Comparison of ENCODE assay signal across 14 mouse cellular contexts in genomic region chr2:42661656-42662315, GRCm38 (mm10). TPM values are rescaled to one million over a fixed set of nuclear protein-coding genes. Genes with fewer than 3 reads are reported as not detected.
DNase-seq lines count a peak whose midpoint lies in the region; ATAC-seq and TF ChIP-seq lines count a peak whose summit lies in the region.
"Had no signal": no experiment of that assay in that cellular context is flagged by ENCODE, and none has a peak within 500 bp of the region (broad histone marks: within the 10 kb centered on the region; RNA-seq: fewer than 3 reads in every experiment).

No protein-coding gene starts in this region.

- H3K4me1 ChIP-seq in intestine, postnatal 0 days (replicated peaks; ENCODE audit: control insufficient read depth, insufficient read depth, low read length): no peaks in the 10 kb centered on the region
- H3K4me1 ChIP-seq in intestine, embryonic 15.5 days (replicated peaks): no peaks in the 10 kb centered on the region
- H3K4me1 ChIP-seq in ES-E14 (ENCODE audit: control insufficient read depth in 2 of 2, insufficient read depth in 2 of 2, low read length in 2 of 2, poor library complexity in 1 of 2): no peaks in the 10 kb centered on the region
- H3K4me1 ChIP-seq: liver, embryonic 15.5 days had no signal

- H3K9me3 ChIP-seq in intestine, postnatal 0 days (ENCODE audit: control insufficient read depth): no peaks in the 10 kb centered on the region
- H3K9me3 ChIP-seq in intestine, embryonic 15.5 days: no peaks in the 10 kb centered on the region
- no peaks in the 10 kb centered on the region for H3K9me3 ChIP-seq in ES-E14 (ENCODE audit: control insufficient read depth, insufficient read depth, low read depth, low read length)
- H3K9me3 ChIP-seq: liver, embryonic 15.5 days had no signal

- DNase-seq in A20 (ENCODE audit: low read depth, low spot score) (peak; percentile 60), ES-E14 (ENCODE audit: low read depth, low spot score) (peak; percentile 21)
- DNase-seq in embryo, embryonic 9.5 days (ENCODE audit: extremely low spot score): peak; percentile 29
- DNase-seq in adrenal gland, adult 2 months: no peak
- no peak for DNase-seq in layer of hippocampus, postnatal 10 days (ENCODE audit: low spot score in 2 of 2)
- DNase-seq: adrenal gland, adult 8-10 months; kidney, postnatal 25 days; thymus, postnatal 4 days had no signal

- H3K4me3 ChIP-seq in intestine, postnatal 0 days (ENCODE audit: low read depth, low read length): no peak overlapping the region
- no peak overlapping the region for H3K4me3 ChIP-seq in intestine, embryonic 15.5 days (replicated peaks)
- H3K4me3 ChIP-seq in ES-E14 (ENCODE audit: insufficient read depth in 1 of 2, low read depth in 1 of 2, low read length in 2 of 2, poor library complexity in 1 of 2, severe bottlenecking in 1 of 2): no peak overlapping the region
- H3K4me3 ChIP-seq: liver, embryonic 15.5 days; myocyte had no signal

- in situ Hi-C loops in ES-E14 (cut with MboI; ENCODE audit: low sequenced_read_pairs in 2 of 2, unreplicated experiment in 2 of 2): no loop called here

- WGBS in intestine, postnatal 0 days: 29% methylated on average over 10 of the region's 10 CpGs
- WGBS in intestine, embryonic 15.5 days: 31% methylated on average over 10 of the region's 10 CpGs

- no peak for ATAC-seq in intestine, postnatal 0 days
- no peak for ATAC-seq in intestine, embryonic 15.5 days

- H3K4me2 ChIP-seq in intestine, postnatal 0 days (replicated peaks; ENCODE audit: low read depth): no peak overlapping the region
- no peak overlapping the region for H3K4me2 ChIP-seq in intestine, embryonic 15.5 days (replicated peaks)
- H3K4me2 ChIP-seq: heart, embryonic 11.5 days; liver, embryonic 15.5 days had no signal

- H3K9ac ChIP-seq in intestine, postnatal 0 days (ENCODE audit: low read depth, low read length): no peak overlapping the region
- H3K9ac ChIP-seq in intestine, embryonic 15.5 days: no peak overlapping the region
- H3K9ac ChIP-seq in ES-E14 (ENCODE audit: insufficient read depth, low read depth, low read length, poor library complexity, severe bottlenecking): no peak overlapping the region
- H3K9ac ChIP-seq: liver, embryonic 15.5 days had no signal

- no peaks in the 10 kb centered on the region for H3K27me3 ChIP-seq in intestine, postnatal 0 days (replicated peaks; ENCODE audit: control insufficient read depth, insufficient read depth, low read length)
- no peaks in the 10 kb centered on the region for H3K27me3 ChIP-seq in intestine, embryonic 15.5 days (replicated peaks)
- H3K27me3 ChIP-seq: liver, embryonic 15.5 days had no signal

- H3K27ac ChIP-seq in intestine, postnatal 0 days (ENCODE audit: low read depth, low read length): no peak overlapping the region
- no peak overlapping the region for H3K27ac ChIP-seq in intestine, embryonic 15.5 days
- no peak overlapping the region for H3K27ac ChIP-seq in ES-E14 (ENCODE audit: insufficient read depth, low read depth, low read length, poor library complexity, severe bottlenecking)
- H3K27ac ChIP-seq: liver, embryonic 15.5 days had no signal

- TF ChIP-seq CTCF in intestine, postnatal 0 days (IDR thresholded peaks at IDR 0.05; ENCODE audit: low read depth): peak; percentile 66

- H3K36me3 ChIP-seq in intestine, postnatal 0 days (ENCODE audit: control insufficient read depth, insufficient read depth): no peaks in the 10 kb centered on the region
- no peaks in the 10 kb centered on the region for H3K36me3 ChIP-seq in intestine, embryonic 15.5 days
- no peaks in the 10 kb centered on the region for H3K36me3 ChIP-seq in ES-E14 (ENCODE audit: control insufficient read depth, insufficient read depth, low read length, poor library complexity, severe bottlenecking)
- H3K36me3 ChIP-seq: liver, embryonic 15.5 days had no signal

TF ChIP-seq in ES-E14, 5 proteins besides CTCF, POLR2A, EP300 and RAD21:
- TF ChIP-seq HCFC1 (IDR thresholded peaks at IDR 0.05; ENCODE audit: borderline replicate concordance, insufficient read depth, low read length): no peak
- peak; percentile 54; the same call in 1 of the 2 replicates for TF ChIP-seq ZC3H11A (IDR thresholded peaks at IDR 0.05; ENCODE audit: borderline replicate concordance, low read depth, low read length)
TF ChIP-seq in ES-E14: peak in this region for 1.

RNA-seq across cellular contexts. Expression of gene Lrp1b, which starts 8.4 kb away (rescaled TPM):
- 0.14 and 0.23 TPM in 2 replicates for polyA plus RNA-seq in intestine, postnatal 0 days (2015; fragmentation: Nextera tagmentation; extraction: Ambion mirVana)
- 0.43 and 0.45 TPM in 2 replicates for polyA plus RNA-seq in intestine, embryonic 15.5 days (2015; fragmentation: Nextera tagmentation; extraction: Ambion mirVana)
- total RNA-seq in ES-E14 (2012; rRNA removed): 0.21 and 0.22 TPM in 2 replicates
- 1 to 10 TPM; 1.8 to 1.9 TPM for total RNA-seq in adrenal gland, adult 2 months (2021)
- polyA plus RNA-seq in adrenal gland, adult 2 months (2012; rRNA removed): 0.44 and 0.52 TPM in 2 replicates
- 10 to 100 TPM; 60.6 to 63.1 TPM for total RNA-seq in layer of hippocampus, postnatal 10 days (2021)
- polyA plus RNA-seq: liver, embryonic 15.5 days; myocyte; small intestine, adult 2 months had no signal

Comparison
In these comparisons a context has a peak if more than half of its experiments do, and no peak if none do; other contexts are left out.
1. DNase-seq: peak in A20 (single experiment), ES-E14 (single experiment) and embryo, embryonic 9.5 days (single experiment); none in adrenal gland, adult 2 months (single experiment) and layer of hippocampus, postnatal 10 days (0 of 2).
2. RNA of gene Lrp1b, which starts 8.4 kb away (total RNA-seq): 60.6 to 63.1 TPM in layer of hippocampus, postnatal 10 days; 1.8 to 1.9 TPM in adrenal gland, adult 2 months and 0.21 to 0.22 TPM in ES-E14; every median in the first group is over 10 times any median in the second.